Comparison of ENCODE assay signal across 17 mouse cellular contexts in genomic region chr2:61580091-61580490, GRCm38 (mm10).
"Had no signal": no experiment of that assay in that cellular context is flagged by ENCODE, and none has a peak within 500 bp of the region (broad histone marks: within the 10 kb centered on the region; RNA-seq: fewer than 3 reads in every experiment).

No protein-coding gene starts in this region.

- H3K9ac ChIP-seq: liver, embryonic 15.5 days; liver, postnatal 0 days; lung, embryonic 15.5 days; midbrain, embryonic 13.5 days; midbrain, embryonic 15.5 days; neural tube, embryonic 13.5 days; neural tube, embryonic 15.5 days; stomach, embryonic 15.5 days had no signal

- H3K27me3 ChIP-seq: liver, embryonic 15.5 days; lung, embryonic 15.5 days; midbrain, embryonic 13.5 days; midbrain, embryonic 15.5 days; neural tube, embryonic 13.5 days; neural tube, embryonic 15.5 days; stomach, embryonic 15.5 days had no signal

- DNase-seq: liver, postnatal 0 days; lung, adult 2 months; lung, postnatal 14 days; lung, postnatal 36 days; right cerebral cortex, postnatal 14 days; thymus, adult 2 months; thymus, postnatal 25 days; thymus, postnatal 4 days had no signal

- H3K9me3 ChIP-seq: liver, embryonic 15.5 days; lung, embryonic 15.5 days; midbrain, embryonic 13.5 days; midbrain, embryonic 15.5 days; neural tube, embryonic 13.5 days; neural tube, embryonic 15.5 days; stomach, embryonic 15.5 days had no signal

- H3K4me1 ChIP-seq: liver, embryonic 15.5 days; midbrain, embryonic 13.5 days; midbrain, embryonic 15.5 days; neural tube, embryonic 13.5 days; neural tube, embryonic 15.5 days; stomach, embryonic 15.5 days had no signal

- H3K36me3 ChIP-seq: liver, embryonic 15.5 days; lung, embryonic 15.5 days; midbrain, embryonic 13.5 days; midbrain, embryonic 15.5 days; neural tube, embryonic 13.5 days; neural tube, embryonic 15.5 days; stomach, embryonic 15.5 days had no signal

- H3K27ac ChIP-seq: liver, embryonic 15.5 days; lung, embryonic 15.5 days; midbrain, embryonic 13.5 days; midbrain, embryonic 15.5 days; neural tube, embryonic 13.5 days; neural tube, embryonic 15.5 days; stomach, embryonic 15.5 days; stomach, postnatal 0 days had no signal

- H3K4me2 ChIP-seq: liver, embryonic 15.5 days; lung, embryonic 15.5 days; midbrain, embryonic 11.5 days; midbrain, embryonic 13.5 days; midbrain, embryonic 15.5 days; neural tube, embryonic 13.5 days; neural tube, embryonic 15.5 days; stomach, embryonic 15.5 days had no signal

- H3K4me3 ChIP-seq: liver, embryonic 15.5 days; lung, embryonic 15.5 days; midbrain, embryonic 13.5 days; midbrain, embryonic 15.5 days; neural tube, embryonic 13.5 days; neural tube, embryonic 15.5 days; stomach, embryonic 15.5 days had no signal
